Mouse (Mus musculus): ENCODE results near the gene Gm7137. TPM values are rescaled to one million over a fixed set of nuclear protein-coding genes. Genes with fewer than 3 reads are reported as not detected.
"Not testable (repeated sequence)": the region's sequence is repeated elsewhere in the genome, so short reads cannot be mapped to it uniquely, and the experiment has no call there.

Gm7137 gene
- not detected for total RNA-seq (2021)
- long read RNA-seq, experiment 1, result 0 reads
- long read RNA-seq, experiment 2, result 0 reads

- intact Hi-C loops (cut with DNase I); DNase-seq: not testable (repeated sequence)
These were observed at the start of gene Gm7137 for GRCm38 (mm10) chr10:77787876-77788275. Gene Gm7137, minus strand, starts transcription at chr10:77788200.

DNA sequence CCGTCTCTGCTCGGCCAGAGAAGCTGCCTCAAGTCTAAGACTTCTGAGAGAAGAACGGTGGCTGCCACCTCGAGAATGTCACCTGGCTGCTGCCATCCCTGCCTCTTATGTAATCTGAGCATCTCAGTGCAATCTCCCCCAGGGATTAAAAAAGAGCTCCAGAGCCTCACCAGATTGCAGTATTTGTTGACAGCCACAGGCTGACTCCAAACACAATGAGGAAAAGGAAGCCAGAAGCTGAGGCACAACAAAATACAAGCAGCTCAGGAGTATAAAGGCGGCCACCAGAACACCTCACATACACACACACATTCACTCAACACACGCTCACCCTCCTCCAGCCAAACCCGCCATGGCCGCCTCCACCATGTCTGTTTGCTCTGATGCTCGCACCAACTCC is 47.6 kb upstream of the Gm7137 start, which contains the start of gene Krtap10-10:
TSS of gene Krtap10-10 (plus strand) at position 301 of the 400 bp plus-strand sequence.
- no peak for DNase-seq
- intact Hi-C loops (cut with DNase I), result no loop called here

- intact Hi-C loops (cut with DNase I), result no loop called here
- no peak for DNase-seq
These were observed 39.0 kb upstream of the Gm7137 start, which contains the start of gene Krtap10-4 for GRCm38 (mm10) chr10:77826951-77827350. Gene Krtap10-4, minus strand, starts transcription at chr10:77827095.

- intact Hi-C loops (cut with DNase I), result no loop called here
- DNase-seq, result no peak
These were observed 31.2 kb upstream of the Gm7137 start for GRCm38 (mm10) chr10:77819203-77819602.

- DNase-seq, result no peak
- intact Hi-C loops (cut with DNase I), result no loop called here
These were observed 30.5 kb upstream of the Gm7137 start for GRCm38 (mm10) chr10:77818523-77818922.

- no peak for DNase-seq
- intact Hi-C loops (cut with DNase I), result no loop called here
These were observed 27.5 kb upstream of the Gm7137 start for GRCm38 (mm10) chr10:77815514-77815913.

DNA sequence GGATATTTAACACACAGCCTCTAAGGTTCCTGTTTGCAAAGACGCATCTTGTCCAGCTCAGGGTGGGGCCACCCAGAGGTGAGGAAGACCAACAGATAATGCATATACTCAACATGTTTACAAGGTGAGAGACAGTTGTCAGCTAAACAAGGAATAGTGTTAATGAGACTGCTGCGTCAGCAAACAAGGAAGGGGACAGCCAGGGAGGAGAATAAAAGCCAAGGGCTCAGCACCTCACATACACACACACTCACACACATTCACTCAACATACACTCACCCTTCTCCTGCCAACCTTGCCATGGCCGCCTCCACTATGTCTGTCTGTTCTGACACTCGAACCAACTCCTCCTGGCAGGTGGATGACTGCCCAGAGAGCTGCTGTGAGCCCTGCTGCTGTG is 26.4 kb upstream of the Gm7137 start, which contains the start of gene Gm2696:
TSS of gene Gm2696 (plus strand) at position 301 of the 400 bp plus-strand sequence.
- no peak for DNase-seq
- intact Hi-C loops (cut with DNase I), result no loop called here

- no peak for DNase-seq
- intact Hi-C loops (cut with DNase I), result no loop called here
These were observed 23.7 kb upstream of the Gm7137 start, which contains the start of gene Gm9507 for GRCm38 (mm10) chr10:77811743-77812142. Gene Gm9507, minus strand, starts transcription at chr10:77811843.

GRCm38 (mm10) chr10:77804095-77804494 is 16.1 kb upstream of the Gm7137 start:
- intact Hi-C loops (cut with DNase I), result no loop called here
- DNase-seq, result no peak

GRCm38 (mm10) chr10:77798921-77799508 is 11.0 kb upstream of the Gm7137 start, which contains the start of gene Gm19668:
Gene Gm19668, minus strand, starts transcription at chr10:77799133.
- no peak for DNase-seq
- intact Hi-C loops (cut with DNase I), result no loop called here

- DNase-seq; intact Hi-C loops (cut with DNase I): not testable (repeated sequence)
These were observed 10.3 kb upstream of the Gm7137 start for GRCm38 (mm10) chr10:77798164-77798920.

DNA sequence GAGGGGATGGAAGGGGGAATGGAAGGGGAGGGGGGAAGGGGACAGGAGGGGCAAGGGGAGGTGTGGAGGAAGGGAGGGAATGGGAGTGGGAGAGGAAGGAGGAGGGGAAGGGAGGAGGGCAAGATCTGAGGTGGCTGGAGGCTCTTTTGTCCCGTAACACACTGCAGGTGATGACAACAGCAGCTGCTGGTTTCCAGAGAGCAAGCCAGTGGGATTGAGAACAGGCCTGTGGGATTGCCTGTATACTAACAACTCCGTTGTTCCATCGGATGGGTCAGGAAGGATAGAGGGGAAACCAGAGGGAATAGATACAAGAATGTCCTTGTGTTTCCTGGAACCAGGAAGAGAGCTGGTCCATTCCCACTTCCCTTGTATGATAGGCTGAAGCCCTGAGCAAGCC is 9.7 kb upstream of the Gm7137 start:
- DNase-seq, result no peak

DNA sequence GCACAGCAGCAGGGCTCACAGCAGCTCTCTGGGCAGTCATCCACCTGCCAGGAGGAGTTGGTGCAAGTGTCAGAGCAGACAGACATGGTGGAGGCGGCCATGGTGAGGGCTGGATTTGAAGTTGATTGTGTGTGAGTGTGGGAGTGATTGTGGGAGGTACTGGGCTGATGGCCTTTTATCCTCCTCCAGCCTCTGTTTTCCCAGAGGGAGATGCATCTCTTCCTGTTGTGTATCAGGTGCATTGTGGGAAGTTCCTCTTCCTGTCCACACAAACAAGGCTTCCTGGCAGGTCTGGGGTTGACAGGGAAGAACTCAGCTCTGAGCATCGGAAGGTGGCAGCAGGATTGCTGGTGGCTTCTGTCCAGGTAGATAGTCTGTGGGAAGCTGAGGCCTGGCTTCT is 7.0 kb upstream of the Gm7137 start, which contains the start of gene Gm9639:
TSS of gene Gm9639 (minus strand) at position 101 of the 400 bp plus-strand sequence.
- intact Hi-C loops (cut with DNase I), result no loop called here
- no peak for DNase-seq

More for the DNA sequence above, 9.7 kb upstream of the Gm7137 start:
- intact Hi-C loops (cut with DNase I), result no loop called here

GRCm38 (mm10) chr10:77788621-77789020 is 621 bp upstream of the Gm7137 start:
- DNase-seq, result no peak
- intact Hi-C loops (cut with DNase I), result no loop called here

GRCm38 (mm10) chr10:77783396-77783795 is 4.6 kb downstream of the Gm7137 start:
- intact Hi-C loops (cut with DNase I), result not testable (repeated sequence)

GRCm38 (mm10) chr10:77782442-77782841 is 5.6 kb downstream of the Gm7137 start, which contains the start of gene Gm3250:
Gene Gm3250, minus strand, starts transcription at chr10:77782542.
- DNase-seq; intact Hi-C loops (cut with DNase I): not testable (repeated sequence)

More at GRCm38 (mm10) chr10:77783396-77783795, 4.6 kb downstream of the Gm7137 start:
- DNase-seq, result not testable (repeated sequence)

DNA sequence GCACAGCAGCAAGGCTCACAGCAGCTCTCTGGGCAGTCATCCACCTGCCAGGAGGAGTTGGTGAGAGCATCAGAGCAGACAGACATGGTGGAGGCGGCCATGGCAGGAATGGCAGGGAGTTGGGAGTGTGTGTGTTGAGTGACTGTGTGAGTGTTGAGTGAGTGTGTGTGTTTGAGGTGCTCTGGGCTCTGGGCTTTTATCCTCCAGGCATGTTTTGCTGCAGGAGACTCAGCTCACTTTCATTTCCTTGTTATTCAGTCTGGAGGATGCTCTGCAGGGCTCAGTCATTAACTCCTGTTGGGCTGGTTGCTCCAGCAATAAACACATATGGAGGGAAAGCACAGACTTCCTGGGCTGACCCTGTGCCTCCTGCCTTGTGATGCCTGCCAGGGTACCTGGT is 11.2 kb downstream of the Gm7137 start, which contains the start of gene Gm7138:
TSS of gene Gm7138 (minus strand) at position 101 of the 400 bp plus-strand sequence.
- DNase-seq; intact Hi-C loops (cut with DNase I): not testable (repeated sequence)

DNA sequence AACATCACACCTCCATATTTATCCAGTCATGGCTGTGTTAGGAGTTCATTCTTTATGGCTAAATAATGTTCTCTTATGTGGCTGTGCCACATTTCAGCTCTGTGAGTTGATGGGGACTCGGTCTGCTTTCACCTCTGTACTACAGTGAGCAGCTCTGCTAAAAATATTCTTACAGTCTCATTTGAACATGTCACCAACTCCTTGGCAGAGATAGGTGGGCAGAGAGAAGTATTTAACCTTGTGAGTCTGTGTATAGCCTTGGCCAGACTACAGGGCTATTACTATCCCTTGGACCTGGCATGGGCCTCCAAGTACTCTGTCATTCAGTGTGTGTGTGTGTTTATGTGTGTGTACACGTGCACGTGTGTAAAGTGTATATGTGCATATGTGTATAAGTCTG is 15.9 kb downstream of the Gm7137 start:
- intact Hi-C loops (cut with DNase I); DNase-seq: not testable (repeated sequence)

DNA sequence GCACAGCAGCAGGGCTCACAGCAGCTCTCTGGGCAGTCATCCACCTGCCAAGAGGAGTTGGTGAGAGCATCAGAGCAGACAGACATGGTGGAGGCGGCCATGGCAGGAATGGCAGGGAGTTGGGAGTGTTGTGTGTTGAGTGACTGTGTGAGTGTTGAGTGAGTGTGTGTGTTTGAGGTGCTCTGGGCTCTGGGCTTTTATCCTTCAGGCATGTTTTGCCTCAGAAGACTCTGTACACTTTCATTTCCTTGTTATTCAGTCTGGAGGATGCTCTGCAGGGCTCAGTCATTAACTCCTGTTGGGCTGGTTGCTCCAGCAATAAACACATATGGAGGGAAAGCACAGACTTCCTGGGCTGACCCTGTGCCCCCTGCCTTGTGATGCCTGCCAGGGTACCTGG is 16.8 kb downstream of the Gm7137 start, which contains the start of gene Gm3238:
TSS of gene Gm3238 (minus strand) at position 101 of the 400 bp plus-strand sequence.
- intact Hi-C loops (cut with DNase I); DNase-seq: not testable (repeated sequence)

GRCm38 (mm10) chr10:77769727-77770126 is 18.3 kb downstream of the Gm7137 start:
- DNase-seq, result no peak
- intact Hi-C loops (cut with DNase I), result no loop called here

- intact Hi-C loops (cut with DNase I); DNase-seq: not testable (repeated sequence)
These were observed 28.4 kb downstream of the Gm7137 start, which contains the start of gene Gm3233 for GRCm38 (mm10) chr10:77759582-77759981. Gene Gm3233, minus strand, starts transcription at chr10:77759682.

Data from gastrocnemius, postnatal 36 days (tissue).